Mouse (Mus musculus) gastrocnemius, postnatal 10 days (tissue): ENCODE data around the gene Osbpl5. TPM values are rescaled to one million over a fixed set of nuclear protein-coding genes. Genes with fewer than 3 reads are reported as not detected.
A peak's percentile ranks its signal among the peaks of the same experiment; 100 is the strongest.

ENCODE experiments used
- DNase-seq: peaks from one replicate; pipeline ENCODE4 v3.0.0; 2021; ENCODE audit warnings: mixed read lengths
- long read RNA-seq, 2 experiments: library from polyadenylated mRNA; stranded (forward); transcript quantifications; one replicate each; pipeline ENCODE4 v2.0.0; 2021
- total RNA-seq, 2 experiments: library from RNA; stranded (reverse); gene quantifications; 2 replicates each; pipeline ENCODE4 v1.2.3; 2021

The Osbpl5 gene
- 10 to 100 TPM; 33.3 to 40.2 TPM for total RNA-seq
- long read RNA-seq, experiment 1, transcript Osbpl5-202 (22 exons, 3,775 nt) = major isoform, 44 of 61 reads
- long read RNA-seq, experiment 1, partial matches to known transcripts = 9 of 61 reads
- long read RNA-seq, experiment 1, other reads (novel, unspliced or antisense) = 8 of 61 reads
- long read RNA-seq, experiment 2, transcript Osbpl5-202 (22 exons, 3,775 nt) = major isoform, 46 of 59 reads
- long read RNA-seq, experiment 2, partial matches to known transcripts = 5 of 59 reads
- long read RNA-seq, experiment 2, other reads (novel, unspliced or antisense) = 8 of 59 reads

DNA sequence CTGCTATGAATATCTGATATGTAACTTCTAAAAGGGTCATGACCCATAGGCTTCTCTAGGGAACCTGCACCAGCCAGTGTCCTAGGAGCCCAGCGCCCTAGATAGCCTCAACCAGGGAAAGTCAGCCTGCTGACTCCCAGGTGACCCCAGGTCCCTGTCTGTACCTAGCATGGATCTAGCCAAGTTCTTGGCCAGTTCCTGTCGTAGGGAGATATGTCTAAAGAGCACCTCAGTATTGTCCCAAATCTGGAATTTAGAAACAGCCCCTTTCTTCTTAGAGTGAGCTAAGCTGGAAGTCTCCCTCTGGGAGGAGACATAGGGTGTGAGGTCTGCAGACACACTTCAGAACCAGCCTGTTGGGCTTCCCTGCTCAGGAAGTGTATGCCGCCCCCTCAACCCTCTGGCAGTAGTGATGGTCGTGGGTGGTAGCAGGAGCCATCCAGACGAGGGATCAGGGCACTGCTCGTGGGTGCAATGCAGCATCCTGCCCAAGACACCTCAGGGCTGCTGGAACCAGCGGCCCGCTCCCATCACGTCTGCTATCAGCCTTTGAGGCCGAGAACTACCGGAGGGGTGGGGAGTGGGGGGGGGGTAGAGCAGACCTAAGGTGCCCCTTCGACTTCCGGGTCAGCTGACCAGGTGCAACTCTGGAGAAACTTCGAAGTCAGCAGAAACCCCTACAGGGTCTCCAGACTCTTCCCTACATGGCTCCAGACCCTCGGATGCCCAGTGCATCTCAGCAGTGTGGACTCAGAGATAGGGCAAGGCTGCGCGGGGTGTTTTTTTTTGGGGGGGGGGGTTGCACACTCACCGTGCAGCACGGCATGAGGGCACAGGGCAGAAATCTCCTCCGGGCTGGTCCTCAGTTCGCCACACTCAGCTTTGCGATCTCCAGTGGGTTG lies at the start of gene Osbpl5:
TSS of gene Osbpl5 (minus strand) at position 861 of the 902 bp plus-strand sequence.
- DNase-seq = no peak

DNA sequence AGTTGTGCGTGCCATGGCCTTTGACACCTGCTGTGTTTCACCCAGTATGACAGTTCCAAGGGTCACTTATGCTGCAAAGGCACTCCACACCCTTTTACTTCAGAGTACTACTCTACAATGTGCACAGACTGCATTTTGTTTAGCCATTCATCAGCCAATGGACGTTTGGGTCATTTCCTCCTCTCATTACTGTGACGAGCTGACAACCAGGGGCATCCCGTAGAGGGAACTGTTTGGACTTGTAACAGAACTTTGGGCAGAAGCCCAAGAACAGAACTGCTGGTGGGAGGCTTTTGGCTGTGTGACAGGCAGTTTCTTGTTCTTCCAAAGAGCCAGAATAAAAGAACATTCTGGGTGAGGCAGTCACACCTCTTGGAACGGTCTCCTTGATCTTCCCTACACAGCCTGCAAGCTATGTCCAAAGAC lies 48.4 kb upstream of the Osbpl5 start:
- DNase-seq = no peak

DNA sequence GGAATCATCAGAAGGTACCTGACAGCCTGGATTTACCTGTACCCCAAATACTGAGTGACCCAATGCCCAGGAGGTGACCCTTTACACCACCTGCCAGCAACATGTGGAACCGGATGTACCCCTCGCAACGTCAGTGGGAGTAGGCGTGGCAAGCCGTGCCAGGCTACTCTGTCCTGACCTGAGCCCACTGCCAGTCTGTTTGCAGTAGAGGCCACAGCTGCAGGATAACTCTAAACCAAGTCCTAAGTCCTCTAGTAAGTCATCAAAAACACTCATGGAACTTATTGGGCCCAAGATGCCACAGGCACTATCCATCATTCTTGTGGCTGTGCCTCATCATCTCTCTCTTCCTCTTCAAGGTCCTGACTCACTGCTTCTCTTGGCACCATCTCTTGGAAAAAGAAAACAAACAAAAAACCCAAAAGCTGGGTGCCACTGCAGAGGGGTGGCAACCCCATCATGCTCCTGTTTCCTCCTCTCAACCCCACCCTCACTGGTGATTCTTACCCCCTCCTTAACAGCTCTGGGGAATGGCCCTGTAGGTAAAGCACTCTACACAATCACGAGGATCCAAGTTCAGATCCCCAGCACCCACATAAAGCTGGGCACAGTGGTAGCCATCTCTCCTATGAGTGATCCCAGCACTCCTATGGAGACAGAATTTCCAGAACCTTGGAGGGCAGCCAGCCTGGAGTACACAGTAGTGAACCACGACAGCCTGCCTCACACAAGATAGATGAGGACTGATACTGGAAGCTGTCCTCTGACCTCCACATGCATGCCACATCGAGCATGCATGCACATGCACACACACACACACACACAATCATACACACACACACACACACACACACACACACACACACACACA lies 44.6 kb upstream of the Osbpl5 start:
- no peak for DNase-seq

DNA sequence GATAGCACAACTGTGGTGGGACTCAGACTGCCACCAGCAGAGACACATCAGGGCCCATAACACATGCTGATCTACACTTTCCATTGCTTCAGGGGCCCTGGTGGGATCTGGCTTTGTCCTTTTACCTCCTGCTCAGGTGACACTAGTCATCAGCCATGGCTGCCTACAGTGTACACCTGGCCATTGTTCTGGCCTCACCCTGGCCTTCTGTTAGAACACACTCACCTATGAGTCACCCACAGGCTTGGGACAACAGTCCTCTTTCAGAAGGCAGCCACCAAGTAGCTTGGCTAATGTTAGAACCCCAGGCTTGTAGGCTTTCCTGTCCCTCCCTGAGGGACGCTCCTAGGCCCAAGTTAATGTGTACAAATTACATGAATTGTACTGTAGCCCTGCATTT lies 44.0 kb upstream of the Osbpl5 start:
- no peak for DNase-seq

DNA sequence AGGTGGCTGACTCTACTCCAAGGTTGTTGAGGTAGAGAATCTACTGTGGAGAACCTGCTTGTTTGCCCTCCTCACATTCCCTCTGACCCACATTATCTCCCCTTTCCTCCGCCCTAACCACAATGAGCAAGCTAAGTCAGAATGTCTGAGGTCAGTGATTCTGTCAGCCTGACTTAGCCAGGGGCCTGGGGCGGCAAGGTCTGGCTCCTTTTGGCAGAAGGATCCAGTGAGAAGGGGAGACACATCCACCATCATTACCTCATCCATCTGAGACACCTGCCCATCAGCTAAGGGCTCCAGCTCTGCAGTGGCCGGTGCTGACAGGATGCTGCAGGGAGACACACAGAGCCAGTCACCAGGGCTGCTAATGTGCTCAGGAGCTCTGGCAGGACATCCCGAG lies 42.0 kb upstream of the Osbpl5 start:
- no peak for DNase-seq

DNA sequence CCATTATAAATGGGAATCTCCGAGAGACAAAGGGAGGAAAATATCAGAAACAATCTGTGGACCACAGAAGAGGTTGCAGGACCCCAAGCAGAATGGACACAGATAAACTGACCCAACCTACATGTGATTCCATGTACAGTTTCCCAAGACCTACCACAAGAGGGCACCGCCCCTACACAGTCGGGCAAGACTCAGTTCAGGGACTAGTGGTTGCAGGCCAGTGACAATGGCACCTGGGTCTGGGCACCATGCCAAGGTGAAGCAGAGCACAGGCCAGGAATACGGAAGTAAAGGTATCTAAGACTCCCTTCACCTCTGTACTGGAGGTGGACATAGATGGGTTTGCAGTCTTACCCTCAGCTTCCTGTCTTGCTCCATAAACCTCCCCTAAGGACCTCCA lies 36.3 kb upstream of the Osbpl5 start:
- DNase-seq = no peak

DNA sequence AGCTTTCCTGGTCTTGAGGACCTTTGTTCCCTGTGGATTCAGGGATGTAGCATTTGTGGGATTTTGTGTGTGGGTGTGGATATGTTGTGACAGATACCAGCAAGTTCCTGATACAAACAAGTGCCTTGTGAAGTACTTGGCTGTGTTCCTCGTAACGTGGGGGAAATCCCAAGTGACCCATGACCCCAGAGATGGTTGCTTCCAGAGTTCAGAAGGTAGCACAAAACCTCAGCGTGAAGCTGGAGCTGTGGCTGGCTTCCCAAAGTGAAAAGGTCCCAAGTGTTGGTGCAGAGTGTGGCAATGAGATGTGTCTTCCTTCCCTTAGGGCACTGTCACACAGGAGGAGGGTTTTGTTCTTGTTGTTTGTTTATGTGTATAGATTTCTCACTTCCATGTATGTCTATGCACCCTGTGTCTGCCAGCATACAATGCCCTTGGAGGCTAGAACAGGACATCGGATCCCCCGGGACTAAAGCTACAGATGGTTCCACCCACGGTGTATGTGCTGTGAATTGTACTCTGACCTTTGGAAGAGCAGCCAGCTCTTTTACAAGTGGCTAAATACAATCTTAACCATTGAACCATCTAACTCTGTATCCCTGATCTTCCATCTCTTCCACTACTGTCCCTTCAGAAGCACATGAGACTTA lies 35.7 kb upstream of the Osbpl5 start:
- no peak for DNase-seq

DNA sequence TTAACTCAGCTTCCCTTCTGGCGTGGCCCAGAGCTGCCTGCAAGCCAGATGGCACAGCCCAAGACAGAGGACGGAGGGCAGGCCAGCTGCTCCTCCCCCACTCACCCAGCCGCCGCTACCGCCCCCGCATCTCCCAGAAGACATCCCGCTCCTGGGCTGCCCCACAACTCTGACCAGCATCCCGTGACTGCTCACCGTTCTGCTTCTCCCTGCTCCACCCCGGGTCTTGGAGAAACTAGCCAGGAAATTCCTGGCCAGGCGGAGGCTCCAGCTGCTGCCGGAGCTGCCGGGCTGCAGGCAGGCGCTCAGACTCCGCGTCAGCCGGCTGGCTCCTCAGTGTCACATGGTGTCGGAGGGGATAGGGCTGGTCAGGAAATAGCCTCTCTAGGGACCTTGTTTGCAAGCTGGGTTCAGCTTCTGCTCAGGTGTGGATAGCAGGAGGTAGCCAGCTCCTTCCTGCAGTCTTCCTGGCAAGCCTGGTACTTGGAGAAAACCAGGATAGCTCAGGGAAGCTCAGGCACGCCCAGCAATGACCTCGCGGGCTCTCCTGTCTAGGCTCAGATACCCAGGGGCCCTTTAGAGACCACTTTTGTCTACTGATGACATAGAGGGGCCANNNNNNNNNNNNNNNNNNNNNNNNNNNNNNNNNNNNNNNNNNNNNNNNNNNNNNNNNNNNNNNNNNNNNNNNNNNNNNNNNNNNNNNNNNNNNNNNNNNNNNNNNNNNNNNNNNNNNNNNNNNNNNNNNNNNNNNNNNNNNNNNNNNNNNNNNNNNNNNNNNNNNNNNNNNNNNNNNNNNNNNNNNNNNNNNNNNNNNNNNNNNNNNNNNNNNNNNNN lies 27.4 kb upstream of the Osbpl5 start, which contains the start of gene Mrgpre:
TSS of gene Mrgpre (minus strand) at position 505 of the 834 bp plus-strand sequence.
- peak; percentile 81 for DNase-seq

DNA sequence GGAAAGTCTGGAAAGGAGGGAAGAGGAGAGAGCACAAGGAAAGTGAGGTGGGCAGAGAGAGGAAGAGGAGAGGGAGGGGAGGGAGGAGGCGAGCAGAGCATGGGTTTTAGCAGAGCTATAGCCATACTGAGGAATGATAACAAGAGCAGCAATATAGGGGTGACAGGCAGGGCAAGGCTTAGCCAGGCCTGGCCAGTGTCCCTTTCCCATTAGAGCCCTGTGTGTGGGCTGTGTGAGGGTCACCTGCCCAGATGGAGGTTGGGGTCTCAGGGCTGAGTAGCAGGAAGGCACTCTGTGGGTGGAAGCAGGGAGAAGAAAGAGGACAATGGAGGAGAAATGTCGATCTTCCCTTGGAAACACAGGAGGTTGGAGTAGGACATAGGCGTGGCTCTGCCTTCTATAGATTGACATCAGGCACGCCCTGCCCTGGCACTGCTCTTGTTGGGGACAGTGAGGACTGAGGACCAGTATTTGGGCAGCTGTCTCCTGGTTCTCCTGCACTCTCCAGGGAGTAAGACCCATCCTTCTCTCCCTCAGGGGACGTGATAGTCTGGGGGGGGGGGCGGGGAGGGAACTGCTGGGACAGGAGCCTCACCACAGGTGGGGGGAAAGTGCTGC lies 26.7 kb upstream of the Osbpl5 start:
- no peak for DNase-seq

DNA sequence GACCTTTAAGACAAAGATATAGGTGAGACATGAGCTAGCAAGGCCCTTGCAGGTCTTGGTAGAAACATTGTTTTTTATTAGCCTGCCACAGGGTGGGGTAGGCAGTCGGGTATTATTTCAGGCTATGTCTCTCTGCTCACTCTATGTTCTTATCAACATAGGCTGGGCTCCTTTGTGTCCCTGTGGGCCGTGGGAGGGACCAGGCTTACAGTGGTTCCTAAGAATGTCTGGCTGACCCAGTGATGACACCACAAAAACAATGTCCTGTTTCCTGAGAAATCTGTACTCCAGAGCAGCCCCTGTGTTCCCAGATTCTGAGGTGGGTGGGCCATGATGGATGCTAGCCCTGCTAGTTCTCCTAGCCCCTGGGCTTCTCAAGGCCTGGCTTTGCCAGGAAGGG lies 20.6 kb upstream of the Osbpl5 start:
- no peak for DNase-seq

DNA sequence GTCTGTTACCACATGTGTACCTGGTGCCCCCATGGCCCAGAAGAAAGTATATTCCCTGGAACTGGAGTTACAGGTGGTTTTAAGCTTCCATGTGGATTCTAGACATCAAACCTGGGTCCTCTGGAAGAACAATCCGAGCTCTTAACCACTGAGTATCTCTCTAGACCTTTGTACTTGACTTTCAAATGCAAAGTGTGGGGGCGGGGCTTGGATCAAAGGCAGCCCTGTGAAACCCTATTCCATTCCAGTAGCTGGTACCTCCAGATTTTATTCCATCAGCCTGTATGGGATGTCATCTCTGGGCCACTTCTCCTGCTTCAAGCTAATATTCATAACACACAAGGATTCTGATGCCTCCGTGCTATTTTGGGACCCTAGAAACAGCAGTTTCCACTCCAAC lies 19.4 kb upstream of the Osbpl5 start:
- DNase-seq = no peak

DNA sequence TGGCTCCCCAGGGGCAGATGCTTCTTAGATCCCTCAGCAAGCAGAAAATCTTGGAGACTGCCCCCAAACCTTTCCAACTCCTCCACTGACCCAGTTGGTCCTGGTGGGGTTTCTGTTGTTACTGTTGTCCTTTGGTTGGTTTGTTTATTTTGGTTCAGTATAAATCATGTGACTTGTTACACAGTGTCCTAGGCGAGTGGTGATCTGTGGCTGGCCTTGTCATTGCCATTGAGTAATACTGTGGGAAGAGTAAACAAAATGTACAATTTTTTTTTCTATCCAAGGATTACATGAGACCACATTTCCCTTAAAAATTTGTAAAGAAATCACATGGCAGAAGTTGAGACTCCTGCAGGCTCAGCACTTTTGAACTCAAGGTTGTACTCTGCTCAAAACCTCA lies 12.7 kb upstream of the Osbpl5 start:
- no peak for DNase-seq

DNA sequence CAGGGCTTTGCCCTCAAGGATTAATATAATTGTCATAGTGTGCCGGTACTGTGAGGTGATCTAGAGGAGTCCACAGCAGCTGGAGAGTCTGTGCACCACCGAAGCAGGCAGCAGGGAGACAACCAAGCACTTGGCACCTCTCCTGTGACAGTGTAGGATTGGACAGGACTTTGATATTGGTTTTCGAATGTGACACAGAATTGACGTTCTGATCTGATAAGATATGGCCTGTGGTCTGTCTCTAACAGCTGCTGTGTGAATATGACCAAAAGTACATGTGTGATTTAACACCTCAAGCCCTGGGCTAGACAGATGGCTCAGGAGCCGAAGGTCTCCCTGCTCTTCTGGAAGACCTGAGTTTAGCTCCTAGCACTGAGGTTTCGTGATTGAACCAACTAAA lies 11.5 kb upstream of the Osbpl5 start:
- no peak for DNase-seq

DNA sequence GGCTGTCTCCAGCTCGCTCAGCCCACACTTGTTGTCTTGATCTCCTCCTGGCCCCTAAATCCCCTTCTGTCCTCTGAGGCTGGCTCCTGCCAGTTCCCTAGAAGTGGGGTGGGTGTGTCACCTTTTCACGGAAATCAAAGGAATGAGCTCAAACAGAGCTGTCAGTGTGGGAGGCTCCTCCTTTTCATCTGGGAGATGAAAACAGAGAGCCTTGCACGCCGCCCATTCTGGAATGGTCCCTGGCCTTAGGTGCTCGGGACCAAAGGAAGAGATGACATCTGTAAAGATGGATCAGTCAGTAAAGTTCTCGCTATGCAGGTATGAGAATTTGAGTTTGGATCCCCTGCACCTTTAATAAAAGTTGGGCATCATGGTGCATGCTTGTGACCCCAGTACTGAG lies 10.1 kb upstream of the Osbpl5 start, which contains the start of gene Mrgprg:
TSS of gene Mrgprg (minus strand) at position 101 of the 400 bp plus-strand sequence.
- no peak for DNase-seq

DNA sequence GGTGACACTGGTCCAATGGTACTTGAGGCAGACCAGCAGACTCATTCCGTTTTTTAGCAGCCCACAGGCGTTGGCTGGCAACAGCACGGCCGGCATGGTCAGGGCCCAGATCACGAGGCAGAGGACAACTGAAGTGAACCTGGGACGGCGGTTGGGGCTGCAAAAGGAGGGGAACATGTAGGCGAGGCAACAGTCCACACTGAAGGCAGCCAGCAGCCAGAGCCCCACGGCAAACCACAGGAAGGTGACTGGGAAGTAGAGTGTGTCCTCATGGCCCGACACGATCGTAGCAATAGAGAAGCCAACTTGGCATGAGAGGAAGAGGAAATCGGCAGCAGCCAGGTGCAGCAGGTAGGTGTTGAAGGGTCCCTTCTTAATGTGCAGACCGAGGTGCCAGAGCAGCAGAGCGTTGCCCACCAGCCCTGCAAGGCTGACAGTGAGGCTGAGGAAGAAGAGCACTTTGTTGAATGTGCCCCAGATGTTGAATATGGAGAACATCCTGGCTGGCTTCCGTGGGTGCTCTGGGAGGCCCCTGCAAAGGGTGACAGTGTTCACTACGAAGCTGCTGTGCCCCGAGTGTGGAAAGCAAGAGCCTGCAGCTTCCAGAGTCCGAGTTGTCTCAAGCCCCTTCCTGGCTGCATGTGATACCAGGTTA lies 8.2 kb upstream of the Osbpl5 start:
- no peak for DNase-seq

DNA sequence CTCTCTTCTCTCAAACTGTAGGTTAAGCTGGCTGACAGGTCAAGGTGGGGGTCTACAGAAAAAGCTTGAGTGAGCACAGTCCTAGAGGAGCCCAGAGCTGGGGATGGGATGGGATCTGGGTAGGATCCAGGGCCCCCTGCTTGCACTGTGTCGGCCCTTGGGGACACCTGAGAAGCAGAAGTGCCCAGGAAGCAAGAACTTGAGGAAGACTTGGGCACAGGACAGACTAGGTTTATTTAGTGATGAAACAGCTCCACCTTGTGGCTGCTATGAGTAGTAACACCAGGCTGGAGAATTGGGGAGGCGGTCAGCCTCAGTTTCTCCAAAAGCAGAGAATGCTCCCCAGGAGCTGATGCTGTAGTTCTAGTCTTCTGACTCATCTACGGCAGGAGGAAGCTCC lies 7.0 kb upstream of the Osbpl5 start:
- no peak for DNase-seq

DNA sequence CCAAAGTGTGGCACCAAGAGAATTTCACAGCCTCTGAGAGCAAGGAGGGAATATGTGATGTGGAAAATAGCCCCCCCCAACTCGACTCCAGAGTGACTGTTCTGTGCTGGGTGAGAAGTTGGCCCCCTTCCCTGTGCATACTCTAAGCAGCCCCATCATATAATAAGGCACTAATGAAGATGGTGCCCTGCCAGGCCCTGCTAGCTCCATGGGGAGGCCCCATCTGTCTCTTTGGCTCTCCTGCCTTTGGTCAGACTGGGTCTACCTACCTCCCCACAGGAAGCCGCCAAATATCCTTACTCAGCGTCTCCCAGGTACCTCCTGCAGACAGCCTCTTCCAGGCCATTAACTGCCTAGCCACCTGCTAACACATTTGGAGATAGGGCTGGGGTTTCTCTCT lies 2.2 kb upstream of the Osbpl5 start:
- no peak for DNase-seq

DNA sequence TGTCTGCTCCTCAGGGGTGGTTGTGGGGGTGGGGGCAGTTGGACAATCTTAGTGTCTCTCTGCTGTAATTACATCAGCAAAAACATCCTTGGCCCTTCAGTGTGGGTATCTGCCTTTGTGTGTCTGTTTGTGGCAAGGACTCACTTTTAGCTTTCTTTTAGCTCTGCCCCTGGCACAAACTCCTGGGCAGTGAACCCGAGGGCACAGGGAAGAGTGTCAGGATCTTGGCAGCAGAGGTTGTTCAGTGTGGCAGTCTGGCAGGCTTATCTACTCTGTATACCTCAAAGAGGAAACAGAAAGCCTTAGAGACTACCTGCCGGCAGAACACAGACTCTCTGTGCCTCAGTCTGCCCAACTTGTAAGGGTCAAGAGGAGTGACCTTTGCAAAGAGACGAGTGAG lies 911 bp upstream of the Osbpl5 start:
- no peak for DNase-seq

DNA sequence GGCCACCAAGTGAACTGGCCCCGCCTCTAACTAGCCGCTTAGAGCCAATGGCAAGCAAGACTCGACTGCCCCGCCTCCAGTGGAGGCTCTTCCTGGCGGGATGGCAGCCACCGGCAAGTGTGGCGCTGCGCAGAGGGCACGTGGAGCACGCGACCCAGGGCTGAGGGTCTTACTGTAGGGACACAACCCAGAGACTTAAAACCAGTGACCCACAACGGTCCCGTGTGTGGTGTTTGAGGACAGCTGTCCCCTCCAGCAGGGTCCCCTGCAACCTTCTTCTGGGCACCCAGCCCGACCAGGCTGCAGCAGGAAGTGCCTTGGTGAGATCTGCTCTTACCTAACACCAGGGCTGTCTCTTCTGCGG lies 224 bp upstream of the Osbpl5 start:
- peak; percentile 65 for DNase-seq
